Mouse (Mus musculus) thymus, postnatal 14 days (tissue): ENCODE measurements around the gene Tdpoz4.
"Not testable (repeated sequence)": the region's sequence is repeated elsewhere in the genome, so short reads cannot be mapped to it uniquely, and the experiment has no call there.

Experiments
- DNase-seq: peaks from one replicate; pipeline ENCODE4 v3.0.0; 2021

Gene Tdpoz4

GRCm38 (mm10) chr3:93796098-93796497 lies at the start of gene Tdpoz4:
Tdpoz4 (plus strand) TSS chr3:93796398.
- DNase-seq: not testable (repeated sequence)

GRCm38 (mm10) chr3:93754022-93754421 lies 42.2 kb upstream of the Tdpoz4 start:
- DNase-seq: not testable (repeated sequence)

- DNase-seq: not testable (repeated sequence)
These were observed 23.5 kb upstream of the Tdpoz4 start, which contains the start of gene Gm5773 for GRCm38 (mm10) chr3:93772700-93773099. Gm5773 (plus strand) TSS chr3:93773000.

DNA sequence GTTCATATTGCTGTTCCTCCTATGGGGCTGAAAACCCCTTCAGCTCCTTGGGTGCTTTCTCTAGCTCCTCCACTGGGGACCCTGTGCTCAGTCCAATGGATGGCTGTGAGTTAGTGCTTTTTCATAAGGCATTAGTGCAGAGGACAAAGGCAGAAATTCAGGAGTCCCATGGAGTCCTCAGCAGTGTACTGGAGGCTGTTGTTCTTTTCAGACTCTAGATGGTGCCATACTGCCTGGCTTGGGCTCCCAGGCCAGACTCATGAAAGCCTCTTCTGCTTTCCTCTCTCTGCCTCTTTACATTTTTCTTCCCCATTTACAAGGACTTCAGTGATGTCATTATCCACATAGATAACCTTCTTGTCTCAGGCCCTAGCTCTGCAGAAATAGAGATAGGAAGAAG lies 17.1 kb downstream of the Tdpoz4 start:
- not testable (repeated sequence) for DNase-seq

GRCm38 (mm10) chr3:93825720-93826119 lies 29.5 kb downstream of the Tdpoz4 start, which contains the start of gene Tdpoz3:
Tdpoz3 (plus strand) TSS chr3:93826020.
- DNase-seq: not testable (repeated sequence)
